Mouse (Mus musculus) small intestine, adult 2 months (tissue): Measurements from ENCODE around the gene 2700081O15Rik. TPM values are rescaled to one million over a fixed set of nuclear protein-coding genes. Genes with fewer than 3 reads are reported as not detected.
"Not testable (repeated sequence)": the region's sequence is repeated elsewhere in the genome, so short reads cannot be mapped to it uniquely, and the experiment has no call there.

Experiments
- H3K27ac ChIP-seq: fragments of 200-500 bp; 2 replicates; pipeline ENCODE4 v1.5.1; 2012; ENCODE audit warnings: low read depth, low read length, control low read depth, inconsistent platforms; ENCODE audit not compliant: insufficient read depth
- H3K27me3 ChIP-seq: fragments of 200-500 bp; 2 replicates; pipeline ENCODE4 v1.6.1; 2012; ENCODE audit warnings: mild to moderate bottlenecking, moderate library complexity, low read length, inconsistent platforms; ENCODE audit not compliant: control insufficient read depth, insufficient read depth
- H3K36me3 ChIP-seq: fragments of 200-500 bp; 2 replicates; pipeline ENCODE4 v1.6.1; 2012; ENCODE audit warnings: mild to moderate bottlenecking, low read length, control low read depth, inconsistent platforms; ENCODE audit not compliant: control insufficient read depth, insufficient read depth
- H3K4me1 ChIP-seq: fragments of 200-500 bp; 2 replicates; pipeline ENCODE4 v1.6.1; 2012; ENCODE audit warnings: low read length, inconsistent platforms, mixed read lengths; ENCODE audit not compliant: control insufficient read depth, insufficient read depth, insufficient read length
- H3K4me3 ChIP-seq: fragments of 200-500 bp; 2 replicates; pipeline ENCODE4 v1.5.1; 2012; ENCODE audit warnings: low read depth, mild to moderate bottlenecking, control low read depth, inconsistent platforms, low read length, moderate library complexity
- CTCF ChIP-seq: fragments of 200-500 bp; IDR thresholded peaks from 2 replicates; pipeline ENCODE4 v1.5.1; 2012; ENCODE audit warnings: low read depth, mild to moderate bottlenecking, control low read depth, inconsistent platforms, low read length, moderate library complexity, mixed read lengths; ENCODE audit not compliant: insufficient replicate concordance, insufficient read length; ENCODE audit errors: extremely low read depth
- POLR2A ChIP-seq: fragments of 200-500 bp; IDR thresholded peaks from 2 replicates; pipeline ENCODE4 v1.6.1; 2012; ENCODE audit warnings: low read depth, mild to moderate bottlenecking, control low read depth, inconsistent platforms, low read length, moderate library complexity
- WGBS: fragments of 180-500 bp; shearing (Covaris S2); methylation state at CpG from one replicate; pipeline ENCODE4 v1.1.7; 2018; 5-methylcytosine and 5-hydroxymethylcytosine counted together
- polyA plus RNA-seq: library from polyadenylated mRNA; depleted of rRNA; stranded (reverse); fragments of >200 nt; gene quantifications from 2 replicates; pipeline ENCODE4 v1.2.3, GENCODE M21; 2012; rRNA removed

The 2700081O15Rik gene
- polyA plus RNA-seq = 8.3 and 11.9 TPM in 2 replicates

- 2% methylated on average over 107 of the region's 107 CpGs for WGBS
- Histone ChIP-seq H3K27ac (peak within 1 kb of the TSS; percentile 16; the same call in 1 of the 2 replicates), H3K4me3 (peak within 1 kb of the TSS; percentile 84), H3K36me3 (peaks cover 3% of the 10 kb centered on the region; the same call in 1 of the 2 replicates), H3K27me3 (peaks cover 12% of the 10 kb centered on the region), H3K4me1 (peaks cover 2% of the 10 kb centered on the region)
- no peak for TF ChIP-seq POLR2A
- no peak for TF ChIP-seq CTCF
Observed at GRCm38 (mm10) chr19:7416834-7417735, at the start of gene 2700081O15Rik. Gene 2700081O15Rik (plus strand): TSS chr19:7417625.

GRCm38 (mm10) chr19:7369469-7369868 lies 48.0 kb upstream of the 2700081O15Rik start:
- H3K36me3 ChIP-seq = peaks cover 37% of the 10 kb centered on the region
- not testable (repeated sequence) for H3K4me3 ChIP-seq, H3K27me3 ChIP-seq, H3K4me1 ChIP-seq, H3K27ac ChIP-seq
- WGBS = 36% methylated on average over 4 of the region's 4 CpGs

GRCm38 (mm10) chr19:7374491-7374890 lies 42.9 kb upstream of the 2700081O15Rik start:
- Histone ChIP-seq H3K4me3 (no peak overlapping the region), H3K27ac (no peak overlapping the region), H3K36me3 (peaks cover 36% of the 10 kb centered on the region), H3K27me3 (no peaks in the 10 kb centered on the region), H3K4me1 (peaks cover 2% of the 10 kb centered on the region; the same call in 1 of the 2 replicates)
- TF ChIP-seq POLR2A (no peak), CTCF (no peak)
- WGBS = 97% methylated on average over 8 of the region's 8 CpGs

- Histone ChIP-seq H3K36me3 (peaks cover 21% of the 10 kb centered on the region), H3K4me3 (no peak overlapping the region), H3K4me1 (peaks cover 4% of the 10 kb centered on the region; the same call in 1 of the 2 replicates), H3K27me3 (no peaks in the 10 kb centered on the region), H3K27ac (no peak overlapping the region)
- TF ChIP-seq POLR2A = no peak
- TF ChIP-seq CTCF = no peak
- 76% methylated on average over 2 of the region's 2 CpGs for WGBS
Observed at GRCm38 (mm10) chr19:7377639-7378038, 39.8 kb upstream of the 2700081O15Rik start.

GRCm38 (mm10) chr19:7381906-7382247 lies 35.5 kb upstream of the 2700081O15Rik start:
- 10% methylated on average over 8 of the region's 8 CpGs for WGBS
- Histone ChIP-seq H3K4me3 (peak overlapping the region; percentile 98), H3K27me3 (no peaks in the 10 kb centered on the region), H3K4me1 (peaks cover 6% of the 10 kb centered on the region; the same call in 1 of the 2 replicates), H3K27ac (0 out of 2 replicates have a peak overlapping the region, but pooled peaks have one; percentile 27), H3K36me3 (no peaks in the 10 kb centered on the region)
- TF ChIP-seq POLR2A = no peak
- no peak for TF ChIP-seq CTCF

- Histone ChIP-seq H3K27ac (peak overlapping the region; percentile 64), H3K36me3 (no peaks in the 10 kb centered on the region), H3K4me1 (peaks cover 6% of the 10 kb centered on the region; the same call in 1 of the 2 replicates), H3K4me3 (peak overlapping the region; percentile 98), H3K27me3 (no peaks in the 10 kb centered on the region)
- WGBS = under 1% methylated on average over 59 of the region's 60 CpGs
- TF ChIP-seq POLR2A (no peak), CTCF (no peak)
Observed at GRCm38 (mm10) chr19:7382248-7382902, 35.0 kb upstream of the 2700081O15Rik start.
